Mouse (Mus musculus) activated CD4-positive, CD25-positive, alpha-beta regulatory T cell (primary cell): ENCODE results near the gene B3galt4. TPM values are rescaled to one million over a fixed set of nuclear protein-coding genes. Genes with fewer than 3 reads are reported as not detected.

ENCODE experiments used
- polyA plus RNA-seq, 2 experiments: library from polyadenylated mRNA; unstranded; fragments of 100-300 nt; shearing (Covaris generic); gene quantifications; one replicate each; pipeline ENCODE4 v1.2.1; 2017

The B3galt4 gene
- 10 to 100 TPM; 37.5 to 47.5 TPM for polyA plus RNA-seq

GRCm38 (mm10) chr17:33951021-33951946, at the start of gene B3galt4:
Gene B3galt4, minus strand, starts transcription at chr17:33951488.

GRCm38 (mm10) chr17:34000150-34000537, 48.9 kb upstream of the B3galt4 start, which contains the start of gene H2-K1:
Gene H2-K1, minus strand, starts transcription at chr17:34000347.

GRCm38 (mm10) chr17:33955555-33956214, 4.4 kb upstream of the B3galt4 start, which contains the start of the genes Vps52 and Rps18:
Gene Vps52, plus strand, starts transcription at chr17:33955812.
Gene Rps18, minus strand, starts transcription at chr17:33956001.

GRCm38 (mm10) chr17:33940206-33940805, 11.0 kb downstream of the B3galt4 start, which contains the start of the genes Pfdn6 and Wdr46:
Gene Pfdn6, minus strand, starts transcription at chr17:33940343.
Gene Wdr46, plus strand, starts transcription at chr17:33940660.

GRCm38 (mm10) chr17:33929371-33930279, 21.7 kb downstream of the B3galt4 start, which contains the start of gene Rgl2:
Gene Rgl2, plus strand, starts transcription at chr17:33929543.

GRCm38 (mm10) chr17:33915671-33916250, 35.5 kb downstream of the B3galt4 start, which contains the start of the genes Tapbp and Zbtb22:
Gene Tapbp, plus strand, starts transcription at chr17:33915899.
Gene Zbtb22, plus strand, starts transcription at chr17:33915904.

GRCm38 (mm10) chr17:33909077-33909868, 42.0 kb downstream of the B3galt4 start, which contains the start of gene Daxx:
Gene Daxx, plus strand, starts transcription at chr17:33909414.

GRCm38 (mm10) chr17:33904835-33905234, 46.5 kb downstream of the B3galt4 start, which contains the start of gene Platr17:
Gene Platr17, plus strand, starts transcription at chr17:33905135.

Other genes starting within 250 kb of the B3galt4 start
- gene March2, start 232.8 kb downstream of the B3galt4 start, polyA plus RNA-seq, result 100 to 1,000 TPM; 115 to 135 TPM
- gene Rab11b, start 191.0 kb downstream of the B3galt4 start, polyA plus RNA-seq, result 100 to 1,000 TPM; 257 to 293 TPM
- 1 to 10 TPM; 2.2 to 9.0 TPM for gene Angptl4, start 169.7 kb downstream of the B3galt4 start, polyA plus RNA-seq
- gene Kank3, start 141.0 kb downstream of the B3galt4 start, polyA plus RNA-seq, result 1 to 10 TPM; 5.5 to 8.4 TPM
- gene Rps28, start 126.9 kb downstream of the B3galt4 start, polyA plus RNA-seq, result 1,000 to 10,000 TPM in 1 of 2 experiments, 100 to 1,000 TPM in 1; 711 to 1,323 TPM
- 100 to 1,000 TPM; 336 to 377 TPM for gene Ndufa7, start 126.9 kb downstream of the B3galt4 start, polyA plus RNA-seq
- 10 to 100 TPM; 10.3 to 32.6 TPM for gene Cd320, start 108.4 kb downstream of the B3galt4 start, polyA plus RNA-seq
- gene Gm7029, start 77.7 kb downstream of the B3galt4 start, polyA plus RNA-seq, result not detected
- gene Kifc1, start 60.8 kb downstream of the B3galt4 start, polyA plus RNA-seq, result 10 to 100 TPM in 1 of 2 experiments, 1 to 10 TPM in 1; 5.4 to 10.0 TPM
- gene Platr17, start 46.4 kb downstream of the B3galt4 start, polyA plus RNA-seq, result 1 to 10 TPM; 3.2 to 8.3 TPM
- 100 to 1,000 TPM; 126 to 129 TPM for gene Daxx, start 42.1 kb downstream of the B3galt4 start, polyA plus RNA-seq
- gene Tapbp, start 35.6 kb downstream of the B3galt4 start, polyA plus RNA-seq, result 100 to 1,000 TPM; 650 to 721 TPM
- gene Zbtb22, start 35.6 kb downstream of the B3galt4 start, polyA plus RNA-seq, result 10 to 100 TPM; 18.2 to 18.6 TPM
- 100 to 1,000 TPM; 109 to 112 TPM for gene Rgl2, start 21.9 kb downstream of the B3galt4 start, polyA plus RNA-seq
- 100 to 1,000 TPM; 145 to 156 TPM for gene Pfdn6, start 11.1 kb downstream of the B3galt4 start, polyA plus RNA-seq
- 10 to 100 TPM; 46.5 to 72.2 TPM for gene Wdr46, start 10.8 kb downstream of the B3galt4 start, polyA plus RNA-seq
- 10 to 100 TPM; 61.1 to 66.8 TPM for gene Vps52, start 4.3 kb upstream of the B3galt4 start, polyA plus RNA-seq
- gene Rps18, start 4.5 kb upstream of the B3galt4 start, polyA plus RNA-seq, result 1,000 to 10,000 TPM; 1,636 to 3,186 TPM
- over 10,000 TPM; 11,900 to 12,872 TPM for gene H2-K1, start 48.9 kb upstream of the B3galt4 start, polyA plus RNA-seq
- gene Ring1, start 73.2 kb upstream of the B3galt4 start, polyA plus RNA-seq, result 10 to 100 TPM; 27.7 to 36.2 TPM
- gene H2-Ke6, start 76.6 kb upstream of the B3galt4 start, polyA plus RNA-seq, result 100 to 1,000 TPM; 183 to 346 TPM
- 10 to 100 TPM; 80.0 to 90.9 TPM for gene Slc39a7, start 80.2 kb upstream of the B3galt4 start, polyA plus RNA-seq
- gene Rxrb, start 80.3 kb upstream of the B3galt4 start, polyA plus RNA-seq, result 10 to 100 TPM; 43.3 to 60.3 TPM
- gene Col11a2, start 87.9 kb upstream of the B3galt4 start, polyA plus RNA-seq, result 1 to 10 TPM in 1 of 2 experiments, under 1 TPM in 1; 0.86 to 1.7 TPM
- gene H2-Oa, start 140.9 kb upstream of the B3galt4 start, polyA plus RNA-seq, result 10 to 100 TPM; 19.9 to 60.5 TPM
- 100 to 1,000 TPM; 113 to 424 TPM for gene H2-DMa, start 168.1 kb upstream of the B3galt4 start, polyA plus RNA-seq
- gene Brd2, start 171.1 kb upstream of the B3galt4 start, polyA plus RNA-seq, result 100 to 1,000 TPM; 158 to 192 TPM
- 10 to 100 TPM in 1 of 2 experiments, 1 to 10 TPM in 1; 6.4 to 25.9 TPM for gene H2-DMb2, start 191.8 kb upstream of the B3galt4 start, polyA plus RNA-seq
- 10 to 100 TPM in 1 of 2 experiments, 1 to 10 TPM in 1; 3.4 to 17.2 TPM for gene H2-DMb1, start 201.6 kb upstream of the B3galt4 start, polyA plus RNA-seq
- gene Tap1, start 236.1 kb upstream of the B3galt4 start, polyA plus RNA-seq, result 100 to 1,000 TPM; 385 to 581 TPM
- 100 to 1,000 TPM; 596 to 730 TPM for gene Psmb9, start 236.3 kb upstream of the B3galt4 start, polyA plus RNA-seq
- 1,000 to 10,000 TPM; 1,449 to 1,599 TPM for gene Psmb8, start 246.2 kb upstream of the B3galt4 start, polyA plus RNA-seq